Mouse (Mus musculus): ENCODE results near the gene Gm49394. TPM values are rescaled to one million over a fixed set of nuclear protein-coding genes. Genes with fewer than 3 reads are reported as not detected.
A peak's percentile ranks its signal among the peaks of the same experiment; 100 is the strongest.

Gm49394 gene
- 0.25 and 0.80 TPM in 2 replicates for polyA plus RNA-seq (2015; fragmentation: Nextera tagmentation; extraction: Ambion mirVana)

GRCm38 (mm10) chr7:142669751-142670625, at the start of gene Gm49394:
Gm49394 (minus strand) TSS chr7:142669942.
- peaks cover 15% of the 10 kb centered on the region for H3K9me3 ChIP-seq (replicated peaks)
- H3K4me2 ChIP-seq (replicated peaks) = no peak within 1 kb of the TSS
- no peak within 1 kb of the TSS for H3K4me3 ChIP-seq (replicated peaks)
- ATAC-seq (ENCODE audit: insufficient number of reproducible peaks, low FRiP score, low TSS enrichment, low read depth) = no peak
- no peak within 1 kb of the TSS for H3K9ac ChIP-seq
- 81% methylated on average over 23 of the region's 23 CpGs for WGBS
- no peaks in the 10 kb centered on the region for H3K4me1 ChIP-seq
- peaks cover 19% of the 10 kb centered on the region for H3K27me3 ChIP-seq
- 0 out of 2 replicates have a peak, but pooled peaks cover 4% of the 10 kb centered on the region for H3K36me3 ChIP-seq
- no peak within 1 kb of the TSS for H3K27ac ChIP-seq (replicated peaks)

GRCm38 (mm10) chr7:142714783-142715498, 45.2 kb upstream of the Gm49394 start:
- Histone ChIP-seq H3K4me3 (replicated peaks) (0 out of 2 replicates have a peak overlapping the region, but pooled peaks have one; percentile 10), H3K27ac (replicated peaks) (no peak overlapping the region), H3K4me2 (replicated peaks) (peak overlapping the region; percentile 46), H3K9me3 (replicated peaks) (no peaks in the 10 kb centered on the region), H3K4me1 (no peaks in the 10 kb centered on the region), H3K9ac (no peak overlapping the region), H3K27me3 (no peaks in the 10 kb centered on the region), H3K36me3 (no peaks in the 10 kb centered on the region)
- WGBS = 9% methylated on average over 8 of the region's 8 CpGs
- ATAC-seq (ENCODE audit: insufficient number of reproducible peaks, low FRiP score, low TSS enrichment, low read depth) = no peak

GRCm38 (mm10) chr7:142706873-142707272, 37.1 kb upstream of the Gm49394 start:
- Histone ChIP-seq H3K27me3 (no peaks in the 10 kb centered on the region), H3K4me1 (no peaks in the 10 kb centered on the region), H3K27ac (replicated peaks) (no peak overlapping the region), H3K9me3 (replicated peaks) (no peaks in the 10 kb centered on the region), H3K4me3 (replicated peaks) (no peak overlapping the region), H3K36me3 (no peaks in the 10 kb centered on the region), H3K4me2 (replicated peaks) (no peak overlapping the region), H3K9ac (no peak overlapping the region)
- no peak for ATAC-seq (ENCODE audit: insufficient number of reproducible peaks, low FRiP score, low TSS enrichment, low read depth)
- 74% methylated on average over 2 of the region's 2 CpGs for WGBS

GRCm38 (mm10) chr7:142699334-142699860, 29.7 kb upstream of the Gm49394 start:
- Histone ChIP-seq H3K9me3 (replicated peaks) (no peaks in the 10 kb centered on the region), H3K4me3 (replicated peaks) (no peak overlapping the region), H3K36me3 (no peaks in the 10 kb centered on the region), H3K27ac (replicated peaks) (no peak overlapping the region), H3K4me1 (no peaks in the 10 kb centered on the region), H3K27me3 (no peaks in the 10 kb centered on the region), H3K9ac (no peak overlapping the region), H3K4me2 (replicated peaks) (no peak overlapping the region)
- WGBS = 70% methylated on average over 5 of the region's 5 CpGs
- no peak for ATAC-seq (ENCODE audit: insufficient number of reproducible peaks, low FRiP score, low TSS enrichment, low read depth)

- Histone ChIP-seq H3K27me3 (no peaks in the 10 kb centered on the region), H3K9ac (no peak overlapping the region), H3K4me1 (no peaks in the 10 kb centered on the region), H3K36me3 (no peaks in the 10 kb centered on the region), H3K9me3 (replicated peaks) (no peaks in the 10 kb centered on the region), H3K4me3 (replicated peaks) (no peak overlapping the region), H3K4me2 (replicated peaks) (no peak overlapping the region), H3K27ac (replicated peaks) (no peak overlapping the region)
- no peak for ATAC-seq (ENCODE audit: insufficient number of reproducible peaks, low FRiP score, low TSS enrichment, low read depth)
- WGBS = 81% methylated on average over 3 of the region's 3 CpGs
Observed at GRCm38 (mm10) chr7:142678611-142679010, 8.9 kb upstream of the Gm49394 start.

- H3K4me1 ChIP-seq = no peaks in the 10 kb centered on the region
- no peaks in the 10 kb centered on the region; the same call in 1 of the 2 replicates for H3K9me3 ChIP-seq (replicated peaks)
- H3K27me3 ChIP-seq = no peaks in the 10 kb centered on the region
- H3K4me3 ChIP-seq (replicated peaks) = no peak overlapping the region
- no peak overlapping the region for H3K27ac ChIP-seq (replicated peaks)
- ATAC-seq (ENCODE audit: insufficient number of reproducible peaks, low FRiP score, low TSS enrichment, low read depth) = no peak
- no peaks in the 10 kb centered on the region for H3K36me3 ChIP-seq
- no peak overlapping the region for H3K9ac ChIP-seq
- WGBS = 7% methylated on average over 3 of the region's 3 CpGs
- no peak overlapping the region for H3K4me2 ChIP-seq (replicated peaks)
Observed at GRCm38 (mm10) chr7:142675644-142676043, 5.9 kb upstream of the Gm49394 start.

DNA sequence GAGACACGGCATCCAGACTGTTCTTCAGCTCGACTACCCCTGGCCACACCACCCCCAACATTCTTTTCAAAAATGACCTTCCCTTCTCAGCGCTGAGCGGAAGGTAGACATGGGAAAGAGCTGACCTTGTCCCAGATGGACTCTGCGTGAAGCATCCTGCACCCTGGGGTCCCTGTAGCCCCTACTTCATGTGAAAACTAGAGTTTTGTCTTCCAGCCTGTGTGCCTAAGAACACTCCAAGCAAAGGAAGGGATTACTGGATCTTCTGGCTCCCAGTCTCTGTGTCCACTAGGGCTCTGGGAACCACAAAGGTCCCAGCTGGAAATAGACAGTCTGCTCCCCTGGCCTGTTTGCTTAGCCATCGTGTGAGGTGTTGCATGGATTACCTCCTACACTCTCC, 5.4 kb upstream of the Gm49394 start:
- 67% methylated on average over 6 of the region's 6 CpGs for WGBS
- no peak overlapping the region for H3K9ac ChIP-seq

DNA sequence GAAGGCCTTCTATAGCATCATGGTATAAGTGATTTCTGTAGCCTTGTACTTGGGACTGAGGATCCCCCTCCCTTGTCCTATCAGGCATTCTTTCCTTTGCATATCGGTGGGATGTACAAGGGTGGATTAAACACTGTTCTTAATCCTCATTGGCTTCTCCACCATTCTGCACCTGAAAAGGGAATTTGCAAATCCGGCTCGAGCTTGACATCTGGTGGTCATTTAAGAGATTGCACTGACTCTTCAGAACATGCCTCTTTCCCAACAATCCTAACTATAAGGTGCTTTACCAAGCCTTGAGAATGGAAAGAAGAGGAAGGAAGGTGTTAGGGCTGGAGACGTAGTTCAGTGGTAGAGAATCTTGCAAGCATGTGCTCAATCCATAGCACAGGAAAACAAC, 2.4 kb upstream of the Gm49394 start:
- H3K27ac ChIP-seq (replicated peaks) = no peak overlapping the region
- no peaks in the 10 kb centered on the region for H3K4me1 ChIP-seq
- H3K4me2 ChIP-seq (replicated peaks) = no peak overlapping the region
- no peak overlapping the region for H3K4me3 ChIP-seq (replicated peaks)
- no peak for ATAC-seq (ENCODE audit: insufficient number of reproducible peaks, low FRiP score, low TSS enrichment, low read depth)
- no peaks in the 10 kb centered on the region for H3K27me3 ChIP-seq
- H3K9me3 ChIP-seq (replicated peaks) = peaks cover 15% of the 10 kb centered on the region
- H3K9ac ChIP-seq = no peak overlapping the region
- 13% methylated on average over 4 of the region's 4 CpGs for WGBS
- 0 out of 2 replicates have a peak, but pooled peaks cover 4% of the 10 kb centered on the region for H3K36me3 ChIP-seq

More for the DNA sequence above, 5.4 kb upstream of the Gm49394 start:
- Histone ChIP-seq H3K4me3 (replicated peaks) (no peak overlapping the region), H3K36me3 (no peaks in the 10 kb centered on the region), H3K4me2 (replicated peaks) (no peak overlapping the region), H3K27ac (replicated peaks) (no peak overlapping the region), H3K4me1 (no peaks in the 10 kb centered on the region), H3K27me3 (no peaks in the 10 kb centered on the region), H3K9me3 (replicated peaks) (peaks cover 3% of the 10 kb centered on the region; the same call in 1 of the 2 replicates)
- no peak for ATAC-seq (ENCODE audit: insufficient number of reproducible peaks, low FRiP score, low TSS enrichment, low read depth)

GRCm38 (mm10) chr7:142671067-142671466, 1.3 kb upstream of the Gm49394 start:
- no peak for ATAC-seq (ENCODE audit: insufficient number of reproducible peaks, low FRiP score, low TSS enrichment, low read depth)
- H3K4me1 ChIP-seq = no peaks in the 10 kb centered on the region
- H3K9me3 ChIP-seq (replicated peaks) = peaks cover 15% of the 10 kb centered on the region
- H3K4me3 ChIP-seq (replicated peaks) = no peak overlapping the region
- 0 out of 2 replicates have a peak, but pooled peaks cover 4% of the 10 kb centered on the region for H3K36me3 ChIP-seq
- no peak overlapping the region for H3K4me2 ChIP-seq (replicated peaks)
- no peak overlapping the region for H3K9ac ChIP-seq
- peaks cover 8% of the 10 kb centered on the region for H3K27me3 ChIP-seq
- H3K27ac ChIP-seq (replicated peaks) = no peak overlapping the region
- 91% methylated on average over 1 of the region's 1 CpGs for WGBS

DNA sequence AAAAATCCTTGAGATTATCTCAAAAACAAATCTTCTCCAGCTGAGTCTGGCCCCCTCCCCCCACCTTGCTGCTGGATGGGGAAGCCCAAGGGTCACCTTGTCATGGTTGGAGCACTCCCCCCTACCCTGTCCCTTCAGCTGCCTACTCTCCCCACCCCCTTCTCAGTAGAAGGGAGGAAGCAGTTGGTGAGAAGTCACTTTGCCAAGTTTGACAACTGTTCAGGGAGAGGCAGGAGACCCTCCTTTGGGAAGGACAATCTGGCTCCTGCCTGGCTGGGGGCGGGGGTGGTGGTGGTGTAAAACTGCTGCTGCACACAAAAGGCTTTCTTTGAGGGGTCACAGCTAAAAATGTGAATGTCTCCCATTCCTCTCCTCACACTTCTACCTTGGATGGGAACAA, 1.4 kb downstream of the Gm49394 start:
- 79% methylated on average over 1 of the region's 1 CpGs for WGBS
- Histone ChIP-seq H3K27me3 (peaks cover 35% of the 10 kb centered on the region), H3K4me1 (peaks cover 10% of the 10 kb centered on the region), H3K4me3 (replicated peaks) (no peak overlapping the region), H3K9ac (no peak overlapping the region), H3K4me2 (replicated peaks) (no peak overlapping the region), H3K9me3 (replicated peaks) (peaks cover 15% of the 10 kb centered on the region), H3K36me3 (0 out of 2 replicates have a peak, but pooled peaks cover 4% of the 10 kb centered on the region), H3K27ac (replicated peaks) (no peak overlapping the region)
- no peak for ATAC-seq (ENCODE audit: insufficient number of reproducible peaks, low FRiP score, low TSS enrichment, low read depth)

- H3K4me3 ChIP-seq (replicated peaks) = no peak overlapping the region
- H3K27me3 ChIP-seq = peaks cover 43% of the 10 kb centered on the region
- no peak for ATAC-seq (ENCODE audit: insufficient number of reproducible peaks, low FRiP score, low TSS enrichment, low read depth)
- H3K9me3 ChIP-seq (replicated peaks) = peaks cover 15% of the 10 kb centered on the region
- no peak overlapping the region for H3K4me2 ChIP-seq (replicated peaks)
- peaks cover 14% of the 10 kb centered on the region for H3K4me1 ChIP-seq
- WGBS = 94% methylated on average over 18 of the region's 18 CpGs
- 0 out of 2 replicates have a peak overlapping the region, but pooled peaks have one; percentile 39 for H3K27ac ChIP-seq (replicated peaks)
- no peak overlapping the region for H3K9ac ChIP-seq
- H3K36me3 ChIP-seq = 0 out of 2 replicates have a peak, but pooled peaks cover 4% of the 10 kb centered on the region
Observed at GRCm38 (mm10) chr7:142667521-142667920, 2.2 kb downstream of the Gm49394 start.

All from embryonic facial prominence, embryonic 15.5 days (tissue).